Mouse (Mus musculus) ES-Bruce4 (cell line): Measurements from ENCODE around the gene Eras.

Source experiments
- CTCF ChIP-seq: IDR thresholded peaks from one replicate; pipeline ENCODE4 v1.8.1; 2011; ENCODE audit warnings: low read depth, low read length
- EP300 ChIP-seq: IDR thresholded peaks from 2 replicates; pipeline ENCODE4 v1.6.1; 2011; ENCODE audit warnings: low read depth, low read length; ENCODE audit not compliant: insufficient read depth

GRCm38 (mm10) chrX:7945618-7946017, 17.2 kb upstream of the Eras start:
- TF ChIP-seq CTCF, result no peak
- TF ChIP-seq EP300, result no peak
